Mouse (Mus musculus) C2C12 (cell line): ENCODE measurements around the gene Nav1. TPM values are rescaled to one million over a fixed set of nuclear protein-coding genes. Genes with fewer than 3 reads are reported as not detected.

ENCODE experiments used
- H3K27me3 ChIP-seq: one replicate; pipeline ENCODE4 v1.6.1; 2011; ENCODE audit not compliant: control insufficient read depth, insufficient read depth, insufficient read length
- H3K36me3 ChIP-seq: one replicate; pipeline ENCODE4 v1.6.1; 2011; ENCODE audit not compliant: control insufficient read depth, insufficient read depth
- H3K4me3 ChIP-seq: one replicate; pipeline ENCODE4 v1.5.1; 2011; ENCODE audit warnings: mild to moderate bottlenecking, control low read depth; ENCODE audit not compliant: poor library complexity, insufficient read depth, severe bottlenecking
- H3K79me2 ChIP-seq: one replicate; pipeline ENCODE4 v1.6.1; 2011; ENCODE audit not compliant: control insufficient read depth, insufficient read depth
- H3K79me3 ChIP-seq: one replicate; pipeline ENCODE4 v1.6.1; 2011; ENCODE audit warnings: low read depth, control low read depth
- H3ac ChIP-seq: one replicate; pipeline ENCODE3; 2011; ENCODE audit warnings: low read depth; ENCODE audit not compliant: control insufficient read depth, insufficient read length
- CEBPB ChIP-seq: IDR thresholded peaks from one replicate; pipeline ENCODE4 v1.6.1; 2011; ENCODE audit warnings: low read depth, mild to moderate bottlenecking, control low read depth, moderate library complexity
- CTCF ChIP-seq: IDR thresholded peaks from one replicate; pipeline ENCODE4 v1.5.1; 2011; ENCODE audit not compliant: control insufficient read depth, insufficient read depth, insufficient read length
- FOSL1 ChIP-seq: IDR thresholded peaks from one replicate; pipeline ENCODE4 v1.8.0; 2011; ENCODE audit warnings: mild to moderate bottlenecking, low read length; ENCODE audit not compliant: poor library complexity, insufficient read depth, severe bottlenecking
- MAX ChIP-seq: IDR thresholded peaks from one replicate; pipeline ENCODE4 v1.6.1; 2011; ENCODE audit warnings: mild to moderate bottlenecking, control low read depth
- MYOD1 ChIP-seq: IDR thresholded peaks from one replicate; pipeline ENCODE4 v1.6.1; 2011; ENCODE audit warnings: low read depth; ENCODE audit not compliant: control insufficient read depth, insufficient read length
- MYOG ChIP-seq: IDR thresholded peaks from one replicate; pipeline ENCODE4 v1.6.1; 2011; ENCODE audit not compliant: control insufficient read depth, insufficient read length; ENCODE audit errors: extremely low read depth
- USF1 ChIP-seq: IDR thresholded peaks from one replicate; pipeline ENCODE4 v1.6.1; 2011; ENCODE audit warnings: low read depth, mild to moderate bottlenecking, control low read depth, moderate library complexity
- polyA plus RNA-seq: library from polyadenylated mRNA; unstranded; fragments of >200 nt; fragmentation: generic; extraction: Trizol; gene quantifications from one replicate; pipeline ENCODE4 v1.2.1, GENCODE M21; 2012; ENCODE audit warnings: missing spikeins

Gene Nav1
- polyA plus RNA-seq, 1 experiment: 22.2 TPM

DNA sequence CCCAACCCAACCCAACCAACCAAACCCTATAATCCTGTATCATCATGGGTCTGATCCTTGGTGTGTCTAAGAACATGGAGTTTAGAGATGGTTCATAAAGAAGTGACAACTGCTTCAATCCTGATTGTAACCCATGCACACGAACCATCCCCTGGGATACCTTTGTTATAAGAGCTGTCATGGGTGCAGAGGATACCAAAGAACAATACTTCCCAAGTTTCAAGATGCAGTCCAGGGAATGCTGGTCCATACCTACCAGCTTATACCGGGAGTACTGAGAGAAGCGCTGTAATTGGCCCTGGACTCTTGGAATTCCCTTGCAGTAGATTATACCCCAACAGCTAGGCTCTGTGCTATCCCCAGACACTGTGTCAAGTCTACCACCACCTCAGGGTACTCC, 165.2 kb downstream of the Nav1 start:
- H3K4me3 ChIP-seq: no peak overlapping the region
- H3ac ChIP-seq: no peak overlapping the region
- no peaks in the 10 kb centered on the region for H3K79me2 ChIP-seq
- no peaks in the 10 kb centered on the region for H3K79me3 ChIP-seq
- no peak for TF ChIP-seq FOSL1
- TF ChIP-seq USF1: no peak
- no peak for TF ChIP-seq MYOD1
- TF ChIP-seq CEBPB: no peak
- no peak for TF ChIP-seq MAX
- TF ChIP-seq MYOG: no peak
- no peak for TF ChIP-seq CTCF
- peaks cover 52% of the 10 kb centered on the region for H3K36me3 ChIP-seq
- no peaks in the 10 kb centered on the region for H3K27me3 ChIP-seq

DNA sequence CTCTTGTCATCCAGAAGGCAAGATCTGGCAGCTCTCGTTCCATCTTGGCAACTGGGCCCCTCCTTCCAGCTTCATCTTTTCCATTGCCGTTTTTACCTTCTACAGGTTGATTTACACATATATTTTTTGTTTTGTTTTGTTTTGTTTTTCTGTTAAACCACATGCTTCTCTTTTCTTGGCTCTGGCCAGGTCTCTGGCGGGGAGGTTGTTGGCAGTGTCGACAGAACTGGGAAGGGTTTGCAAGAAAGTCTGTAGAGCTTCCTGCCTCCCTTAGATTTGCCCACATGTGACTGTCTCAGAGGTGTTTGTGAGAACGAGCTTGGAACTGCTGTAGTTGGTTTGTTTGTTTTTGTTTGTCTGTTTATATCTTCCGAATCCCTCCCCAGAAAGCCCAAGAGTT, 166.1 kb downstream of the Nav1 start:
- Histone ChIP-seq H3K36me3 (peaks cover 52% of the 10 kb centered on the region), H3K79me3 (no peaks in the 10 kb centered on the region)

GRCm38 (mm10) chr1:135438801-135439200, 168.3 kb downstream of the Nav1 start:
- H3K79me3 ChIP-seq: no peaks in the 10 kb centered on the region
- no peak for TF ChIP-seq MAX
- TF ChIP-seq CEBPB: no peak
- no peak for TF ChIP-seq MYOG
- no peak for TF ChIP-seq MYOD1
- TF ChIP-seq CTCF: no peak
- TF ChIP-seq USF1: no peak
- no peak for TF ChIP-seq FOSL1
- no peak overlapping the region for H3K4me3 ChIP-seq
- H3K27me3 ChIP-seq: no peaks in the 10 kb centered on the region
- peaks cover 48% of the 10 kb centered on the region for H3K36me3 ChIP-seq
- no peak overlapping the region for H3ac ChIP-seq
- H3K79me2 ChIP-seq: no peaks in the 10 kb centered on the region

More for the DNA sequence above, 166.1 kb downstream of the Nav1 start:
- Histone ChIP-seq H3K79me2 (no peaks in the 10 kb centered on the region), H3K27me3 (no peaks in the 10 kb centered on the region), H3K4me3 (no peak overlapping the region), H3ac (no peak overlapping the region)
- TF ChIP-seq FOSL1: no peak
- no peak for TF ChIP-seq MAX
- TF ChIP-seq USF1: no peak
- no peak for TF ChIP-seq CTCF
- TF ChIP-seq MYOG: no peak
- no peak for TF ChIP-seq MYOD1

DNA sequence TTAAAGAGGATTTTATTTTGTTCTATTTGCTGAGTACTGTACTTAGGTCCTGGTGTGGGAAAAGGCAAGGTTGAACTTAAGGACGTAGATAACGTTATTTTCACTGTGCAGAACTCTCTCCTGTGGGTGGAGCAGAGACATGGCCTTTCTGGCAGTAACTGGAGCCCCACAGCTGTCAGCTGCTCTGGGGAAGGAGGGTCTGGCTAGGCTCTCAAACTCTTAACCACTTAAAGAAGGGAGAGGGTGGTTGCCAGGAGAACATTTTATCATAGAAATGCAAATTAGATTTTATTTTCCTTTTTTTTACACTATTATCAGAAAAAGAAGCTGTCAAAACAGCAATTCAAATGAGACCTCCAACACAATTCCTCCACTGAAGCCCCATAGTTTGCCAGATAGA, 171.3 kb downstream of the Nav1 start:
- H3K4me3 ChIP-seq: no peak overlapping the region
- no peak overlapping the region for H3ac ChIP-seq
- H3K27me3 ChIP-seq: no peaks in the 10 kb centered on the region
- peaks cover 19% of the 10 kb centered on the region for H3K36me3 ChIP-seq
- no peak for TF ChIP-seq CTCF
- TF ChIP-seq USF1: no peak
- no peak for TF ChIP-seq FOSL1
- TF ChIP-seq MAX: no peak
- no peak for TF ChIP-seq CEBPB
- TF ChIP-seq MYOG: no peak
- TF ChIP-seq MYOD1: no peak
- H3K79me2 ChIP-seq: no peaks in the 10 kb centered on the region
- peaks cover under 1% of the 10 kb centered on the region for H3K79me3 ChIP-seq

GRCm38 (mm10) chr1:135430669-135431017, 176.5 kb downstream of the Nav1 start:
- Histone ChIP-seq H3K36me3 (peaks cover 14% of the 10 kb centered on the region), H3ac (peak overlapping the region; percentile 98), H3K79me2 (peaks cover 47% of the 10 kb centered on the region), H3K4me3 (peak overlapping the region; percentile 86), H3K27me3 (no peaks in the 10 kb centered on the region), H3K79me3 (peaks cover 45% of the 10 kb centered on the region)
- TF ChIP-seq CEBPB (no peak), MAX (no peak), CTCF (no peak), FOSL1 (no peak), USF1 (no peak), MYOG (no peak), MYOD1 (no peak)
